In genomic region chr4:119127229-119127628, GRCm38 (mm10) we compare ENCODE assay signal across 10 mouse cellular contexts. TPM values are rescaled to one million over a fixed set of nuclear protein-coding genes. Genes with fewer than 3 reads are reported as not detected.
DNase-seq lines count a peak whose midpoint lies in the region; ATAC-seq lines count a peak whose summit lies in the region.
"Had no signal": no experiment of that assay in that cellular context is flagged by ENCODE, and none has a peak within 500 bp of the region (broad histone marks: within the 10 kb centered on the region; RNA-seq: fewer than 3 reads in every experiment).

No protein-coding gene starts in this region.

- H3K36me3 ChIP-seq in megakaryocyte, embryonic 14.5 days (replicated peaks; ENCODE audit: low read length), result peaks cover 98% of the 10 kb centered on the region

- ATAC-seq in hematopoietic stem cell, adult 5-6 weeks (replicated peaks in 1 of 2; ENCODE audit: insufficient read depth in 1 of 2, low FRiP score in 2 of 2, low TSS enrichment in 1 of 2, low read depth in 1 of 2, poor library complexity in 2 of 2, severe bottlenecking in 2 of 2), result peak; percentile 92 to 93

- H3K4me1 ChIP-seq in megakaryocyte, embryonic 14.5 days, result peaks cover 98% of the 10 kb centered on the region

- peak overlapping the region; percentile 80 for H3K4me3 ChIP-seq in megakaryocyte, embryonic 14.5 days (replicated peaks)

- H3K27me3 ChIP-seq in megakaryocyte, embryonic 14.5 days (replicated peaks), result no peaks in the 10 kb centered on the region

- peak; percentile 46 for DNase-seq in layer of hippocampus, adult 9-11 months
- DNase-seq in layer of hippocampus, postnatal 14 days (ENCODE audit: low spot score in 2 of 2), result no peak
- DNase-seq in thymus, postnatal 25 days, result peak; percentile 62
- DNase-seq in adipocyte (ENCODE audit: low spot score), result no peak
- no peak for DNase-seq in right cerebral cortex, postnatal 14 days
- DNase-seq in testis, postnatal 14 days (ENCODE audit: low spot score), result no peak
- DNase-seq: cerebellum, postnatal 25 days; kidney, postnatal 25 days had no signal

- no peaks in the 10 kb centered on the region for H3K9me3 ChIP-seq in megakaryocyte, embryonic 14.5 days

RNA-seq across cellular contexts. Expression of gene Slc2a1, which starts 18.7 kb away (rescaled TPM):
- total RNA-seq in layer of hippocampus, postnatal 14 days (2021), result 100 to 1,000 TPM in 1 of 2 experiments, 10 to 100 TPM in 1; 89.7 to 110 TPM
- total RNA-seq in hematopoietic stem cell, adult 5-6 weeks (2017), result 12.4 and 23.3 TPM in 2 replicates
- polyA plus RNA-seq in megakaryocyte, embryonic 14.5 days (2012; ENCODE audit: insufficient read depth, low replicate concordance), result 106 and 116 TPM in 2 replicates

RNA-seq across cellular contexts. Expression of gene Zfp691, which starts 46.8 kb away (rescaled TPM):
- total RNA-seq in layer of hippocampus, postnatal 14 days (2021), result 10 to 100 TPM in 1 of 2 experiments, 1 to 10 TPM in 1; 7.3 to 11.0 TPM
- 3.4 and 7.7 TPM in 2 replicates for total RNA-seq in hematopoietic stem cell, adult 5-6 weeks (2017)
- 9.7 and 15.6 TPM in 2 replicates for polyA plus RNA-seq in megakaryocyte, embryonic 14.5 days (2012; ENCODE audit: insufficient read depth, low replicate concordance)

Comparison
In these comparisons a context has a peak if more than half of its experiments do, and no peak if none do; other contexts are left out.
1. DNase-seq: peak in layer of hippocampus, adult 9-11 months (single experiment) and thymus, postnatal 25 days (single experiment); none in layer of hippocampus, postnatal 14 days (0 of 2), adipocyte (single experiment), right cerebral cortex, postnatal 14 days (single experiment) and testis, postnatal 14 days (single experiment).